Mouse (Mus musculus): Measurements from ENCODE around the gene Wdr34.
A peak's percentile ranks its signal among the peaks of the same experiment; 100 is the strongest.

The Wdr34 gene

DNA sequence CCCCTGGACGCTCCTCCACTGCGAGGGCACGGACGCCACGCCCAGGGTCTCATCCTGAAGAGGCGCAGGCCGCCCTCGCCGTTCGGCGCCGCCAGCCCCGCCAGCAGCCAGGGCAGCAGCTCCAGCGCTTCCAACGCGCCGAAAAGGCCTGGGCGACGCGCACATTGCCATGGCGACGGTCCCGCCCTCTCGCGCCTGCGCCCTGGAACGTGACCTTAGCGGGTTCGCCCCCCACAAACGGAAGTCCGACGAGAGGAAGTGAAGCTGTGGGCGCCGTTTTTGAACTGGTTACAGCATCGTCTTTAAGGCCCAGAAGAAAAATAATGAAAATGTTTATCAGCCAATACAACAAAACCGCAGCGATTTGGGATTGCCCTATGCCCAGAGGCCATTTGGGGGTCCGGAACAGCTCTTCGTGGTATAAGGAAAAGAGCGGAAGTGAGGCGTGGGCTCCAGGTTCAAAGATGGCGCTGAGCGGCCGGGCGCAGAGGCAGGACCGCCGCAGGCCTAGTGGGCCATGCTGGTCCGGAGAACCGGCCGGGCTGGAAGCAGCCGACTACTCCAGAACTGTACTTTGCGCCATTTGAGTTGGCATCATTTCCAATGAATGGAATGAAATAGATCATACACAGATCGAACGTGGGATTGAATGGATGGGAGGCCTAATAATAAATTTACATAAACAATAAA, at the start of gene Wdr34:
Gene Wdr34, minus strand, starts transcription at position 183 of the 690 bp plus-strand sequence.
- DNase-seq (ENCODE audit: low read depth, low spot score): peak; percentile 97

DNA sequence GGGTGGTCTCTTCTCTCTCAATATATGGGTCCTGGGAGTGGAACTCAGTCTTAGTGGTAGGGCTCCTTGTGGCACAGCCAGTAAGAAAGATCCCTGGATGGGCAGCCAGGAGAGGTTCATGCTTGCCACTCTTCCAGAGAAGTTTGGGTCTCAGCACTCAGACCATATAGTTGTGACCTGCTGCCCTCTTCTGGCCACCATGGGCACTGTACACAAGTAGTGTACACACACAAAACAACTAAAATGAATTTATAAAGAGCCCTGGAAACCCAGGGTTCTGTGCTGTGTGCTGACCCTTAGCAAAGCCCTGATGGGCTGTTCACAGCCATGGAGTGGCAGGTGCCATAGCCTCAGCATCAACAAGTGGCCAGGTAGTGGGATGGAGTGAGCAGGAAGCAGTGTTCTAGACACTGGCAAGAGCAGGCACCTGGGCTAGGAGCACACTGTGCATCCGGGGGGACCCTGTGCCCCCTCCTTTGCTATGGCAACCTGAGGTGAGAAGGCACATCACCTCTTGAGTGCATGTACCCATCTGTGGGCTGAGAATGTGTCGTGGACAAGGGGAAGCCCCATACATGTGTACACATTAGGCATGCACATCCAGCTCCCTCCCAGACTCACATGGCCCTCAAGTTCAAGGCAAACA, 47.3 kb upstream of the Wdr34 start:
- peak; percentile 67 for DNase-seq (ENCODE audit: low read depth, low spot score)

DNA sequence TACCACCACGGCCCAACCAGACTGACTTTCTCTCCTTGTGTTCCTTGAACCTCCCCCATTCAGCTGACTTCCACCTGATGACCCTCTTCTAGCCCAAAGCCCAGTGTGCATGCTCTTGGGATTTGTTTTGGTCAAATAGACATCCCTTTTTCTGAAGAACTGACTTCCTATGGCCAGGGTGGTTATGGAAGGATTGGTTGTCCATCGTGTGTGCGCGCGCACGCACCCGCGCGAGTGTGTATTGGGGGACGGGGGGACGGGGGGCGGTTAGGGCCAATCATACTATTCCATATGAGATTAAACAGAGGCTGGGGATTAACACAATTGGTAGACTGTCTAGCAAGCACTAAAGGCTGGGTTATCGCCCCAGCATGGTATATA, 45.5 kb upstream of the Wdr34 start:
- DNase-seq (ENCODE audit: low read depth, low spot score): no peak

DNA sequence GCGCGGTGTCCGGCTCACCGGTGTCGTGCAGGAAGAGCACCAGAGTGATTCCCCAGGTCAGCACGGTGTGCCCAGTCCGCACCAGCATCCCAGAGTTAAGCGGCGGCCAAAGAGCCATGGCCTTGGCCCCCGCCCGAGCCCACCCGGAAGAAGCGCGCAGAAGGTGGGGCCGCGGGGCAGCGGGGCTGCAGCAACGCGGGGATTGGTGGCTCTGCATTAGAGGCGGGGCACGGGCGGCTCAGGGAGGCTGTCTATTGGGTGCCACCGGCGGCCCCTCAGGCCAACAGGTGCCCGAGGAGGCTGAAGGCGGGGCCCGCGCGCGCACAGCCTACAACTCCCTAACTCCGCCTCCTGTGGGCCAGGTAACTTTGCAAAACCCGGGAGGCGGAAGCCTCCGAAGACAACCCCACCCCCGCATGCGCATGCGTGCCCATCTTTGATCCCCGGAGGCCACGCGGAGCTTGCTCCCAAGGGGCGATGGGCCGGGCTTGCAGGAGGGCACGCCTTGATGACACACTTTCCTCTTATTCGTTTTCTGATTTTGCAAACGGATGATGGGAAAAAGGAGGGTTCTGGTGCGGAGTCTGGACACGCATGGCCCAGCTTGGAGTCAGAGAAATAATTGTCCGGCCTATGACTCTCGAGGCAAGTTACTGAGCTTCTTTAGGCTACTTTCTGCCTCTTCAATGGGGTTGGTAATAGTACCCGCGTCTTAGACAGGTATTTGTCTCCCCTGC, 45.0 kb upstream of the Wdr34 start, which contains the start of gene Zdhhc12:
Gene Zdhhc12, minus strand, starts transcription at position 178 of the 737 bp plus-strand sequence.
- peak; percentile 100 for DNase-seq (ENCODE audit: low read depth, low spot score)

DNA sequence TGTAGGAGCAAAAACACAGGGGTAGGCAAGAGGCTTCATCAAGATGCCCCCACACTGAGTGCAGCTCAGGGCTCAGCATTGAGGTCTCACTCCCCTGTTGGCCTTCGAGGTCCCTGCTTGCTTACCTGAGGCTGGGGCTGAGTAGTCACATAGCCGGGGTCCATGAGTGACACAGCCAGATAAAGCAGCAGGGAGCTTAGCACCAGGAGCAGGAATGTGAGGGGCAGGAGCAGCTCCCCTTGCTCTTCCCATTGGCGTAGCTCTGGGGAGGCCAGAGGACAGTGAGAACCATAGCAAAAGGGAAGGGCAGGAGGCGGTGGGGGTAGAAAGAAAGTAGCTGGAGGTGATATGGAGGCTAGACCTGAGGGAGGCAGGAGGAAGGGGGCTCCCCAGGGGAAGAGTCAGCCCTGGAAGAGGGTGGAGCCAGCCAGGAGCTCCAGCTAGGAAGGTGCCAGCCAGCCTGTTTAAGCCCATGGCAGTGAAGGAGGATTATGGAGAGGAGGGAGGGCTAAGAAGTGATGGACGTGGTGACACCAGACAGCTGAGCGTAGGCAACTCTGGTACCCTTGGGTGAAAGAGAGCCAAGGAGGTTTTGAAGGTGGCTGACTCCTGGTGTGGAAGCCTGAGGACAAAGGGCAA, 43.7 kb upstream of the Wdr34 start:
- DNase-seq (ENCODE audit: low read depth, low spot score): no peak

DNA sequence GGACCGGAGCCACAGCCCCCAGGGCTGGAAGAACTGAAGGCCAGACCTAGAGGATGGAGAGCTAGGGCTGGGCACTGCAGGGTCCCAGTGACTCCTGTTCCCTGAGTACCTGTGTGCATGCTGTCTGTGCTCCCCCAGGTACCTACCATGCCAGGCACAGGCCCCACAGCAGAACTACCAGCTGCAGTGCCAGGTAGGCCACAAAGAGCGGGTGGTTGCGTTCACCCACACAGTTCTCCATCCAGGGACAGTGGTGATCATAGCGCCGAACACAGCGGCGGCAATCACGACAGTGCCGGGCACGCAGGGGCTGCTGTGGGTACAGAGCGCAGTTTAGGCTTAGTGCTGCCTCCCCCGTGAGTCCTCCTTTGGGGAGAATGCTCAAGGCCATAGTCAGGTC, 42.8 kb upstream of the Wdr34 start:
- DNase-seq (ENCODE audit: low read depth, low spot score): no peak

DNA sequence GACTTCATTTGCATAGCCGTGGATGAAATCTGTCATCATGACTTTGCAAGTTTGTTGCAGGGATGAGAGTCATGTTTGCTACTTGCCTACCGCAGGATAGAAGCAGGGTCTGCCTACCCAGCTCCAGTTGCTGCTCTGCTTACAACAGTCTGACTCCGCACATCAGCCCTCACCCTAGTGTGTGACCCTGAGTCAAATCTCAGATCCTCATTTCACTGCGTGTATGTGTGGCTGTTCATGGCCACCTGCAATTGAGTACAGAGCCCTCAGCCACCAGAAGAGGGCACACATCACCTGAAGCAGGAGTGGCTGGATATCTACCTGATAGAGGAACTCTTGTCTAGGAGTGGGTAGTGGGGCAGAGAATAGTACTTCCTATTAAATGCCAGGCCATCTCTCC, 38.6 kb upstream of the Wdr34 start:
- no peak for DNase-seq (ENCODE audit: low read depth, low spot score)

DNA sequence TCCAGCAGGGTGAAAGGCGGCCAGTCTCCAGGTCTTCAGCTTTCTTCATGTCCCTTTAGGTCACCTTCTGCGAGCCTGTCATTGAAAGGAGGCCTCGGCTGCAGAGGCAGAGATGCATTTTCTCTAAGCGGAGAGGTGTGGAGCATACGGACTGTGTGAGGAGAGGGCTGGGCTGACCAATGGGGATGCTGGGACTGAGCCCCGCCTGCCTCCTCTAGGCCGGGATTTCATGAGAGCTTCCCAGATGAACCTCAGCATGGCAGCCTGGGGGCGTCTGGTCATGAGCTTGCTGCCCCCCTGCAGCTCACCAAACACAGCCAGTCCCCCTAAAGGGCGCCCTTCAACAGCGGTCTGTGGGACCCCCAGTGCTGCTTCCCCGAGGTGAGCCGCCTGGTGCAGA, 36.0 kb upstream of the Wdr34 start:
- DNase-seq (ENCODE audit: low read depth, low spot score): no peak

DNA sequence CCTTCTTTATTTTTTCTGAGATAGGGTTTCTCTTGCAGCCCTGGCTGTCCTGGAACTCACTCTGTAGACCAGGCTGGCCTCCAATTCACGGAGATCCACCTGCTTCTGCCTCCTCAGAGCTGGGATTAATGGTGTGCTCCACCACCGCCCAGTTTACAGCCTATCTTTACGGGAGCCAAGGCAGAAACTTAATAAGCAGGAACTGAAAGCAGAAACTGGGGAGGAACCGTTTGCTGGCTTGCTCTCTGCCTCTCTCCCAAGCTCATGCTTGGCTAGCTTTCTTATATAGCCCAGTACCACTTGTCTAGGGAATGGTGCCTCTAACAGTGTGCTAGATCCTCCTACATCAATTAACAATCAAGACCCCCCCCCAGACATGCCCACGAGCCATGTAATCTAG, 35.4 kb upstream of the Wdr34 start:
- no peak for DNase-seq (ENCODE audit: low read depth, low spot score)

DNA sequence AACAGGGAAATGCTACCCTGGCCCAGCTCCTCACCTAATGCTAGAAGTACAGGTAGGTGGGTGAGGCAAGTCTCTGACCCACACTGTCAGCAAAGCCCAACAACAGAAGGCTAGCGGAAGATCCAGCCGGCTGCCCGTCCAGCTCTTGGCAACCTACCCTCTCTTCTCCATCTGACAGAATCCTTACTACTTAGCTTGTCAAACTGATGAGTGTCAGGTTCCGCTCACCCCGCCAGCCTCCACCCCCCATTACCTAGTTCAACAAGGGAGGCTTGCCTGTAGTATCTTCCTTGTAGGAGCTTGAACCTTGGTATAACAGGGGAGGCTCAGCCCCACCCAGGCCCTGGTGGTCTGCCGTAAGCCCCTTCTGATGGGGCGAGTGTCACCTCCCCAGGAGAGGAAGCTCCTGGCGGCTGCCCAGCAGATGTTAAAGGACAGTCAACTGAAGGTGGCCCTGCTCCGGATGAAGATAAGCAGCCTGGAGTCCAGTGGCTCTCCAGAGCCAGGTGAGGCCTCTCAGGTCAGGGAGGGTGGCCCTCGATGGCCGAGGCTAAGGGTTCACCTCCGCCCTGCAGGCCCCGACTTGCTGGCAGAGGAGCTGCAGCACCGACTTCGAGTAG, 31.6 kb upstream of the Wdr34 start:
- DNase-seq (ENCODE audit: low read depth, low spot score): no peak

DNA sequence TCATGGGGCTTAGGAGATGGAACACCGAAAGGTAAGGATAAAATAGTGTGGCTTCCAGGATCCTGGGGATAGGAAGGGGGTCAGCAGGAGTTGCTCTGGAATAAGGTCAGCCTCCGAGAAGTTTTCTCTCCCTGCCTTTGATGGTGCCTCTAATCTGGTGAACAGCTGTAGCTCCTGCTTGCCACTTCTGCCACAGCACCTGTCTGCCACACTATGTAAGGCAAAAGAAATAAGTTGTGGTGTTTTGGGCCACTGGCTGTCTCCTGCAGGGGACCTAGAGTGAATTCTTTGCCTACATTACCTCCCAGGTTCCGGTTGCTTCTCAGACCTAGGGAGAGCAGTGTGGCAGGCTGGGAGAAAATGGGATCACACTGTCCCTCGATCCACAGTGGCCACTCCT, 30.1 kb upstream of the Wdr34 start:
- no peak for DNase-seq (ENCODE audit: low read depth, low spot score)

DNA sequence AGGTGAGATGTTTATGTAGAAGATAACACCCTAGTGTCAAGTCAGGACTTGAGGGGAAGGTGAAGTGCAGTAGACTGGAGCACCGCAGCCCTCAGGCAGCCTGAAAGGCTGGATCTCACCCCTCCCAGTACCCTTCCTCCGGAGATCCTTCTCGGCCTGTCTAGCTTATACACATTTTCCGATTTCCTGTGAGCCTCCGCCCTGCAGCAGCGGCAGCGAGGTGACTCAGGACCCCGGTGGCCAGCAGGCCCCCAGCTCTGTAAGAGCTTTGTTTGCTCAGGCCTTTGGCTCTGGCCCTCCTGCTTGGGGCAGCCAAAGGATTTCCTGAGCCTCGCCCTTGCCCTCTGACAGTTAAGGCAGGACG, 29.6 kb upstream of the Wdr34 start:
- no peak for DNase-seq (ENCODE audit: low read depth, low spot score)

DNA sequence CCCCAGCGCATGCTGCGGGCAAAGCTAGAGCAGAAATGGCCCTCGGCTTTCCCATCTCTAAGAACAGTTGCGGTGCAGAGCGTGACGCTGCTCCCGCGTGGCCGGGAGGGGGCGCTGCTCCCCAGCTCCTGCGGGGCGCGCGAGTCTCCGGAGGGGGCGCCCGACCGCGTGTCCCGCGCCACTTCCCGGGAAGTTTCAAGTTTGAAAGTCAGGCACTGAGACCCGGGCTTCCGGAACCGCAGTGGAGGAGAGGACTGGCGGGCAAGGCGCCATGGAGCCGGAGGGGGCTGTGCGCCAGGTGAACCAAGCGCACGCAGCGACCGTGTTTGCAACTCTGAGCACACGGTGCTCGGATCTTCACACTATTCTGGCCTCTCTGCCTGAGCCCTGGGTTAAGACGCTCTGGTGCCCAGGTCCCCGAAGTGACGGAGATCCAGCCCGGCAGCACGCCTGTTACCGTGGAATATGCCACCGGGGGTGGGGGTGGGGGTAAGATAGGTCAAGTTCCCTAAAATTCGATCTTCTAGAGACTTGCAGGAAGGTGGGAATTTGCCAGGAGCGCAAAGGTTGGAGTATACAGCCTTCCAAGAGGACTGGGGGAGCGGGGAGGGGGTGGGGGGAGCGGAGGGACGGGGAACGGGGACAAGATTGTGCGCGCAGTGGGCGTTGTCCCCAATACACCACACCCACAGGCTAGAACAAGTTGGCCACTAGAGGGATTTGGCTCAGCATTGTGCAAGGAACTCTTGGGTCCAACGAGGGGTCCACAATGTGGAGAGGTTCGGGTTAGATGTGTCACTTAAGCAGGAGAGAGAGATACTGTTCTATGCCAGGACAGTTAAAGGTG, 29.0 kb upstream of the Wdr34 start, which contains the start of gene Pkn3:
Gene Pkn3, plus strand, starts transcription at position 183 of the 847 bp plus-strand sequence.
- DNase-seq (ENCODE audit: low read depth, low spot score): peak; percentile 86

DNA sequence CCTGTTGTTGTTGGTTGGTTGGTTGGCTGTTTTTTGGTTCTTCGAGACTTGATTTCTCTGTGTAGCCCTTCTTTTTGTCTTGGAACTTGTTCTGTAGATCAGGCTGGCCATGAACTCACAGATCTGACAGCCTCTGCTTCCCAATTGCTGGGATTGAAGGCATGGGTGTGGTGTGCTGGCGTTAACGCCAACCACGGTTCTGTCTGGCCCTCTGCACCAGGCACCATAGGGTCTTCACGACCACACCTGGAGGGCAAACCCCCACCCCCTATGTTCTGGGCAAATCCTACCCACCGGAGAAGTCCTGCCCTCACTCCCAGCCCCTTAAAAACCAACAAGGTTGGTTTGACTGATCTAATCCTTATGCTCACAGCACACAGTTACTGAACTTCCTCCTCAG, 28.3 kb upstream of the Wdr34 start:
- no peak for DNase-seq (ENCODE audit: low read depth, low spot score)

DNA sequence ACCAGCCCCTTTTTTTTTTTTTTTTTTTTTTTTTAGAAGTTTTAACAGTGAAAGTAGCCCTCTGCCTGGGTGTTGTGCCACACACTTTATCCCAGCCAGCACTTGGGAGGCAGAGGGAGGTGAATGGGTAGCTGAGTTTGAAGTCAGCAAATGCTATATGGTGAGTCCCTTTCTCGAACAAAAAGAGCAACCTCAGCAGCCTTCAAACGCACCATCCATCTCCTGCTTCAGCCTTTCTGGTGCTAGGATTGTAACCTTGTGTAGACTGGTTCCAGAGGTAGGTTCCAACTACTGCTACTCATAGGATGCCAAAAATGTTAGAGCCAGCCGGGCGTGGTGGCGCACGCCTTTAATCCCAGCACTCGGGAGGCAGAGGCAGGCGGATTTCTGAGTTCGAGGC, 27.8 kb upstream of the Wdr34 start:
- DNase-seq (ENCODE audit: low read depth, low spot score): no peak

DNA sequence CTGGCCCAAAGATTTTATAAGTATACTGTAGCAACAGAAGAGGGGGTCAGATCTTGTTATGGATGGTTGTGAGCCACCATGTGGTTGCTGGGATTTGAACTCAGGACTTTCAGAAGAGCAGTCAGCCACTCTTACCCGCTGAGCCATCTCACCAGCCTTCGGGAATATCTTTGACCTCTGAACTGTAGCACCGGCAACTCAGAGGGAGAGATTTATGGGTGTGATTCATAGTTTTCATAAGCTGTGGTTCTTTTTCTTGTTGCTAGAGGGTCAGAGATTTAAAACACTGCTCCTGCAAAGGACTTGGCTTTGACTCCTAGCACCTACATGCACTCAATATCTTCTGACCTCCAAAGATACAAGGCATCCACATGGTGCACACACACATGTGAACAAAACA, 26.9 kb upstream of the Wdr34 start:
- no peak for DNase-seq (ENCODE audit: low read depth, low spot score)

DNA sequence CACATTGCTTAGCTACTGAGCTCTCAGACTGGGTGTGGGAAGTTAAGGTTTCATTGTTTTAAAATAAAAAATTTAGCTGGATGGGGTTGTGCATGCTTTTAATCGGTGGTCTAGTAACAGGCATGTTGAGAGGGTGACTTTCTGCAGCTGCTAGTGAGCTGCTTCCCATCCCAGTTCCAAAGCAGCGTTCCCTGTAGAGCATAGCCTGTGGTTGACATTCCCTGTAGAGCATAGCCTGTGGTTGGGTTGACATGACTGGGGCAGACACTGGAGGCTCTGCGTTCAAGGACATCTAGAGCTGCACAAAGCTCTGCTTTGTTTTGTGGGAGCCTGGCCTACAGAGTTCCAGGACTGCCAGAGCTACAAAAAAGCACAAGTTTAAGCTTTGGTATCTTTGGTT, 24.6 kb upstream of the Wdr34 start:
- DNase-seq (ENCODE audit: low read depth, low spot score): no peak

DNA sequence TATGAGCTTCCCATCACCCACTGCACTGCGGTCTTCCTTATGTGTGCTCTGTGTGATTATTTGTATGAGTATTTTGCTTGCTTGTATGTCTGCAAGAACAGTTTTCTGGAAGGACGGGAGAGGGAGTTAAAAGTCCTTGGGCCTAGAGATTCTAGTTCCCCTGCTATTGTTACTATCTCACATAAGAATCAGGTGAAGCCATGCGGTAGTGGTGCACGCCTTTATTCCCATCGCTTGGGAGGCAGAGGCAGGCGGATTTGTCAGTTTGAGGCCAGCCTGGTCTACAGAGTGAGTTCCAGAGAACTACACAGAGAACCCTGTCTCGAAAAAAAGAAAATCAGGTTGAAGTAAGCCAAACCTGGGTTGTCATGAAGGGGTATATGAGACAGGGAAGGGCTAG, 24.2 kb upstream of the Wdr34 start:
- no peak for DNase-seq (ENCODE audit: low read depth, low spot score)

DNA sequence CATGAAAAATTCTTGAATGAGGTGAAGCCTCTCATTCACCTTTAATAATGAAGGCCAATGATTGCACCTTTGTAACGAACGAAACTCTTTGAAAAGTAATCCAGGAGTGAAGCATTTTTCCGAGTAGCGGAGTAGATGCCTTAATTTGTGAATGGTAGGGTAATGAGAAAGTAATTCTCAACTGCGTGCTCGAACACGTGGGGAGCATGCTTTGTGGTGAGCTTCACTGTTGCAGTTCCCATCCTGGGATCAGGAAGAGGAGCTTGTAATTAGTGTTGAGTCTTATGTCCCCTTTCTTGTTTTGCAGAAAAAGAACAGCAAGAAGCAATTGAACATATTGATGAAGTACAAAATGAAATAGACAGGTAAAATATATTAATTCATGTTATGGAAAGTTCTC, 19.3 kb upstream of the Wdr34 start:
- no peak for DNase-seq (ENCODE audit: low read depth, low spot score)

DNA sequence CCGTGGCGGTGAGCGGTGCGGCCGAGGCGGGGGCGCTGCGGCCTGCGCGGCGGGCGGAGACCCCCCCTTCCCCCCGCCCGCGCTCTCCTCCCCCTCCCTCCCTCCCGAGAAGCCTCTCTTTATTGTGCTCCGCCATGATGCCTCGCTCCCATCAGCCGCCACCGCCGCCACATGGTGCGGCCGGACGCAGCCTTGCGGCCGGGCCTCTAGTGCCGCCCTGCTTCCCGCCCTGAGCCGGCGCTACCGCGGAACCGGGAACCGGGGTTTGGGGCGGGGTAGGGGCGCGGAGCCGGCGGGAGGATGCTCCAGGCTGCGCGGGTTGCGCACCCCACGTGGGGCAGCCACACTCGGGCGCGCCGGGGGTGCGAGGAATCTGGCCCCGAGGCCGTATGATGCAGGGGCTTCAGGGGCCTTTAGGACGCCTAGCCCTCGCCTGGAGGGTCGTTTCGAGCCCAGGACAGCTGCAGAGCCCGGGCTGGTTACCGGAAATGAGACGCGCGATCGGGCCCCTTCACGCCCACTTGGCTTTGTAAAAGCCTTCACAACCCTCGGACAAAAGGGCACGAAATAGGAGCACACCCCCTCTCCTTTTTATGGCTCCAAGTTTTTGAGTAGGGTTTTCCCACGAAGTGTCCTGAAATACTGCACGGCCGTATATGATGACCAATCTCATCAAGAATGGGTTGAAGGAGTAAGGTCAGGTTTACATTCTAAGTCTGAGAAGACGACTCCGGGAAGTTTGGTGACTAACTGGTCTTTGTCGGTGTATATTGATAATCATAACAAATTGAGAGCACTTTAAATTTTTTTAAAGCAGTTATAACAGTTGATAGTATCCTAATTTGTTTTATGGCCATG, 18.6 kb upstream of the Wdr34 start:
- DNase-seq (ENCODE audit: low read depth, low spot score): peak; percentile 79

All from CD4-positive helper T cell, adult 2 months (primary cell).